Mouse (Mus musculus) bone marrow, adult 2 months (tissue): ENCODE measurements around the gene Plod2.

ENCODE experiments used
- CTCF ChIP-seq: fragments of 200-500 bp; IDR thresholded peaks from 2 replicates; pipeline ENCODE4 v1.5.1; 2011; ENCODE audit warnings: low read length, control low read depth; ENCODE audit not compliant: control insufficient read depth, insufficient read depth
- POLR2A ChIP-seq: fragments of 200-500 bp; IDR thresholded peaks from 2 replicates; pipeline ENCODE4 v1.6.1; 2011; ENCODE audit warnings: low read depth, mild to moderate bottlenecking, control low read depth, low read length, borderline replicate concordance; ENCODE audit not compliant: control insufficient read depth

DNA sequence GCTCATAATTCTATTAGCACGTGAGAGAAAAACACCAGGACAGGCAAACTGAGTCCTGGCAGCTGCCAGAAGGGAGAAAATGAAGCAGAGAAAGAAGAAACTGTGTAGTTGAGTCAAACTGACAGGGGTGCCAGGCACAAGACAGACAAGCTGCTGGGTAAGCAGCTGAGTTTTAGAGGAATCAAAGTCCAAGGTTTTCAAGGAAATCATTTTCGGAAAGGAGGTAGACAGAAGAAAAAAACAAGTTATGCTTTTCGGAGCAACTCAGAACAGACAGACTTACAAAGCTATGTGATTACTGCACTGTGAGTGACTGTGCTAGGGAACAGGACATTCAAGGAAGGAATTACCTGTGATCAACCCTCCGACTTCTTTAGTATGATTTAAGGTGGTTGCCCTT lies 17.5 kb upstream of the Plod2 start:
- TF ChIP-seq CTCF (no peak), POLR2A (no peak)
